Mouse (Mus musculus): ENCODE data around the gene Mindy1.

DNA sequence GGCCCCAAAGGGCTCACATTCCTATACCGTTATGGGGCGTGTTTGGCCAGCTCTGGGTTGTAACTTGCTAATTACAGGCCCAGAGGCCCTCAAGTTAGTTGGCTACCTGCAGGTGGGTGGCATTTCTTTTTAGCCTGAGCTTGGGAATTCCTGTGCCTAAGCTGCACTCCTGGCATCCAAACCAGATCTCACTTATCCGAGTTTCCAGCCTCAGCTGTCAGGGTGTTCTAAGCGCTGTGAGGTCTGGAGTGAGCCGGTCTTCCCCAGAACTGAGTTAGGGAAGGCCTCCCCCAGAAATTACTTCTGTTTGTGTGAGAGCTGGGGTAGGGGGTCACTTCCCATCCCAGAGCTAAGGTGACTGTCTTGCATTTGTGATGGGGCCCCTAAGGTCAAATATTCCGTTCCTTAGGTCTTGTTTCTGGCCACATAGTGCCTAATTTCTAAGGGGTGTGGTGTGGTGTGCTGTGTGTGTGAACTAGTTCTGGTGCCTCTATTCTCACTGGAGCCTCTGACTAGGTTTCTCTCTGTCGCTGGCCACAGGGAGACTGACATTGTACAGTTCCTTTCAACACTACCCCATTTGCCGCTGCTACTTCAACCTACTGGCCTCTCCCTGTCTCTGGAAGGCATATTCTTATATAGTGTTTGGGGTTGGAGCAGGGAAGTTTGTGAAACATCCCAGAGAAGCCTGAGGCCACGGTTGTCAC is 34.9 kb downstream of the Mindy1 start:
- TF ChIP-seq POLR2A (IDR thresholded peaks at IDR 0.05; ENCODE audit: insufficient read length, low read depth) (no peak), MAX (IDR thresholded peaks at IDR 0.05; ENCODE audit: low read depth) (no peak)
